Mouse (Mus musculus): ENCODE measurements around the gene Cspg5.

- no peak for TF ChIP-seq EP300 (optimal IDR thresholded peaks at IDR 0.05)
- no peak for TF ChIP-seq CTCF (IDR thresholded peaks at IDR 0.05; ENCODE audit: low read depth)
Measured at GRCm38 (mm10) chr9:110293254-110293718, 49.7 kb downstream of the Cspg5 start.
